Mouse (Mus musculus) heart, adult 2 months (tissue): Measurements from ENCODE around the gene Tmem179b. TPM values are rescaled to one million over a fixed set of nuclear protein-coding genes. Genes with fewer than 3 reads are reported as not detected.
A peak's percentile ranks its signal among the peaks of the same experiment; 100 is the strongest.

Source experiments
- DNase-seq, 2 experiments: peaks; one replicate each; pipeline ENCODE4 v3.0.0; 2021
- H3K27ac ChIP-seq: fragments of 200-600 bp; 2 replicates; pipeline ENCODE4 v1.8.1; 2022
- H3K27me3 ChIP-seq: fragments of 200-500 bp; 2 replicates; pipeline ENCODE4 v1.6.1; 2012; ENCODE audit warnings: mild to moderate bottlenecking, low read length, inconsistent platforms, mixed read lengths; ENCODE audit not compliant: control insufficient read depth, insufficient read depth
- H3K36me3 ChIP-seq: fragments of 200-500 bp; 2 replicates; pipeline ENCODE4 v1.6.1; 2012; ENCODE audit warnings: low read length, inconsistent platforms; ENCODE audit not compliant: control insufficient read depth, insufficient read depth
- H3K4me1 ChIP-seq: fragments of 200-500 bp; 2 replicates; pipeline ENCODE4 v1.6.1; 2011; ENCODE audit warnings: low read length; ENCODE audit not compliant: control insufficient read depth, insufficient read depth
- H3K4me3 ChIP-seq: fragments of 200-600 bp; 2 replicates; pipeline ENCODE4 v1.8.1; 2022
- H3K79me2 ChIP-seq: fragments of 200-500 bp; replicated peaks from 2 replicates; pipeline ENCODE4 v1.6.1; 2012; ENCODE audit warnings: mild to moderate bottlenecking, inconsistent platforms, low read length, moderate library complexity, mixed read lengths; ENCODE audit not compliant: control insufficient read depth, insufficient read depth
- H3K9ac ChIP-seq: fragments of 200-500 bp; 2 replicates; pipeline ENCODE4 v1.6.1; 2012; ENCODE audit warnings: low read depth, mild to moderate bottlenecking, control low read depth, inconsistent platforms, low read length, mixed read lengths
- CTCF ChIP-seq: fragments of 200-600 bp; IDR thresholded peaks from 2 replicates; pipeline ENCODE4 v1.8.1; 2022; ENCODE audit warnings: antibody characterized with exemption, mild to moderate bottlenecking, moderate library complexity
- EP300 ChIP-seq: fragments of 200-500 bp; IDR thresholded peaks from 2 replicates; pipeline ENCODE4 v1.6.1; 2011; ENCODE audit warnings: low read depth, low read length, control low read depth; ENCODE audit not compliant: insufficient read depth
- POLR2A ChIP-seq: fragments of 200-500 bp; IDR thresholded peaks from 2 replicates; pipeline ENCODE4 v1.6.1; 2011; ENCODE audit warnings: mild to moderate bottlenecking, low read depth, low read length, control low read depth; ENCODE audit not compliant: insufficient read depth
- WGBS: fragments of 180-500 bp; shearing (Covaris S2); methylation state at CpG from one replicate; pipeline ENCODE4 v1.1.7; 2018; 5-methylcytosine and 5-hydroxymethylcytosine counted together
- intact Hi-C: fragments of 180-260 bp; cut with DNase I; formaldehyde crosslinking; loops from one replicate; pipeline ENCODE4 v1.15.1; 2025
- polyA plus RNA-seq: library from polyadenylated mRNA; depleted of rRNA; stranded (reverse); fragments of >200 nt; gene quantifications from 2 replicates; pipeline ENCODE4 v1.2.3, GENCODE M21; 2012
- total RNA-seq, 2 experiments: library from RNA; stranded (reverse); gene quantifications; 2 replicates each; pipeline ENCODE4 v1.2.3; 2021

The Tmem179b gene
- total and polyA plus RNA-seq, 3 experiments, result 14.8 to 44.5 (median 17.1) TPM

GRCm38 (mm10) chr19:8741243-8741869, 32.9 kb downstream of the Tmem179b start, which contains the start of gene Stx5a:
Gene Stx5a (plus strand): TSS chr19:8741413.
- peaks cover 3% of the 10 kb centered on the region for H3K79me2 ChIP-seq
- no peaks in the 10 kb centered on the region for H3K27me3 ChIP-seq
- H3K27ac ChIP-seq, result peak within 1 kb of the TSS; percentile 97
- TF ChIP-seq POLR2A (peak; percentile 82), EP300 (peak; percentile 11; the same call in 1 of the 2 replicates), CTCF (peak; percentile 45)
- intact Hi-C loops, result loop anchor here (1.0 to 5.0 kb wide), 2 partner anchors 15 to 76 kb away; partner anchors contain the start of gene Ttc9c
- H3K4me1 ChIP-seq, result peaks cover 5% of the 10 kb centered on the region
- peak within 1 kb of the TSS; percentile 99 for H3K4me3 ChIP-seq
- DNase-seq, result peak; percentile 92 to 97
- H3K36me3 ChIP-seq, result peaks cover 21% of the 10 kb centered on the region
- under 1% methylated on average over 36 of the region's 36 CpGs for WGBS
- peak within 1 kb of the TSS; percentile 83 for H3K9ac ChIP-seq

GRCm38 (mm10) chr19:8740603-8741002, 33.7 kb downstream of the Tmem179b start, which contains the start of gene 1700092M07Rik:
Gene 1700092M07Rik (plus strand): TSS chr19:8740718.
- Histone ChIP-seq H3K27me3 (no peaks in the 10 kb centered on the region), H3K79me2 (peaks cover 3% of the 10 kb centered on the region), H3K4me1 (peaks cover 5% of the 10 kb centered on the region), H3K9ac (peak within 1 kb of the TSS; percentile 83), H3K27ac (peak within 1 kb of the TSS; percentile 97), H3K4me3 (peak within 1 kb of the TSS; percentile 99), H3K36me3 (peaks cover 18% of the 10 kb centered on the region)
- DNase-seq, result peak in 1 of 2 experiments; percentile 26
- intact Hi-C loops, result loop anchor here (1.0 to 5.0 kb wide), 2 partner anchors 16 to 77 kb away; partner anchors contain the start of gene Ttc9c
- WGBS, result 66% methylated on average over 14 of the region's 14 CpGs
- TF ChIP-seq EP300 (no peak), CTCF (no peak), POLR2A (no peak)

- Histone ChIP-seq H3K36me3 (peaks cover 12% of the 10 kb centered on the region), H3K4me3 (no peak overlapping the region), H3K79me2 (peaks cover 3% of the 10 kb centered on the region), H3K27ac (no peak overlapping the region), H3K4me1 (peaks cover 5% of the 10 kb centered on the region), H3K27me3 (no peaks in the 10 kb centered on the region), H3K9ac (no peak overlapping the region)
- TF ChIP-seq POLR2A, result no peak
- TF ChIP-seq CTCF, result no peak
- TF ChIP-seq EP300, result no peak
- intact Hi-C loops, result loop anchor here (5.0 kb wide), 1 partner anchor 78 kb away; the partner anchor contains the start of gene Ttc9c
- 95% methylated on average over 6 of the region's 6 CpGs for WGBS
- no peak for DNase-seq
These were observed 34.6 kb downstream of the Tmem179b start for GRCm38 (mm10) chr19:8739646-8740045.

- no peaks in the 10 kb centered on the region for H3K27me3 ChIP-seq
- DNase-seq, result no peak
- intact Hi-C loops, result no loop called here
- no peak overlapping the region for H3K4me3 ChIP-seq
- H3K79me2 ChIP-seq, result peaks cover 3% of the 10 kb centered on the region
- H3K27ac ChIP-seq, result no peak overlapping the region
- peaks cover 12% of the 10 kb centered on the region for H3K36me3 ChIP-seq
- WGBS, result 89% methylated on average over 7 of the region's 7 CpGs
- H3K4me1 ChIP-seq, result peaks cover 5% of the 10 kb centered on the region
- TF ChIP-seq POLR2A, result no peak
- no peak overlapping the region for H3K9ac ChIP-seq
These were observed 35.4 kb downstream of the Tmem179b start for GRCm38 (mm10) chr19:8738911-8739310.

GRCm38 (mm10) chr19:8736160-8736467, 38.2 kb downstream of the Tmem179b start:
- Histone ChIP-seq H3K4me1 (peaks cover 2% of the 10 kb centered on the region; the same call in 1 of the 2 replicates), H3K27ac (peak overlapping the region; percentile 88), H3K9ac (peak overlapping the region; percentile 65), H3K4me3 (peak overlapping the region; percentile 59), H3K79me2 (no peaks in the 10 kb centered on the region), H3K36me3 (no peaks in the 10 kb centered on the region), H3K27me3 (no peaks in the 10 kb centered on the region)
- TF ChIP-seq EP300 (no peak), CTCF (no peak), POLR2A (no peak)
- 2% methylated on average over 11 of the region's 11 CpGs for WGBS
- no peak for DNase-seq
- intact Hi-C loops, result no loop called here

GRCm38 (mm10) chr19:8735389-8736159, 38.7 kb downstream of the Tmem179b start, which contains the start of gene Wdr74:
Gene Wdr74 (plus strand): TSS chr19:8735827.
- no peaks in the 10 kb centered on the region for H3K36me3 ChIP-seq
- under 1% methylated on average over 32 of the region's 32 CpGs for WGBS
- intact Hi-C loops, result no loop called here
- H3K4me3 ChIP-seq, result peak within 1 kb of the TSS; percentile 59
- H3K27me3 ChIP-seq, result no peaks in the 10 kb centered on the region
- TF ChIP-seq CTCF (no peak), EP300 (peak; percentile 58; the same call in 1 of the 2 replicates), POLR2A (peak; percentile 90)
- DNase-seq, result peak; percentile 93 to 97
- H3K27ac ChIP-seq, result peak within 1 kb of the TSS; percentile 88
- no peaks in the 10 kb centered on the region for H3K79me2 ChIP-seq
- no peaks in the 10 kb centered on the region; the same call in 1 of the 2 replicates for H3K4me1 ChIP-seq
- H3K9ac ChIP-seq, result peak within 1 kb of the TSS; percentile 65
